In the genomic region with DNA sequence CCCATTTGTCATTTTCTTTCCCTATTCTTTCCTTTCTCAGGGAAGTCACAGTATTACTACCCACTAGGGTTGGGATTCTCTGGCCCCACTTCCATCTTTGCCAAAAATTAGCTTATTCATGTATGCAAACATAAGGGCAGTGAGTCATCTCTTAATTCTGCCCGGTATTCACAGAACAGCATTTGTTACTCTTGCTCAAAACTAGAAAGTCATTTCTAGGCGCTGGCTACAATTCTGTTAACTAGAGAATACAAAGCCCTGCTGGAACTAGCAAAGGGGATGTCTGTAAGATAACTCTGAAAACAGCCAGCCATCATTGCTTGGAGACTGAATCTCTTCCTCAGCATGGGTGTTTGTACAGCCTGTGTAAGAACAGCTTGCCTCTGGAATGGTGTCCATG, we compare ENCODE assay signal across 22 mouse cellular contexts.
DNase-seq lines count a peak whose midpoint lies in the region; ATAC-seq and TF ChIP-seq lines count a peak whose summit lies in the region.
"Had no signal": no experiment of that assay in that cellular context is flagged by ENCODE, and none has a peak within 500 bp of the region (broad histone marks: within the 10 kb centered on the region; RNA-seq: fewer than 3 reads in every experiment).

No protein-coding gene starts in this region.

- 82% methylated on average over 2 of the region's 2 CpGs for WGBS in forebrain, embryonic 11.5 days

- ATAC-seq in frontal cortex, adult (ENCODE audit: low TSS enrichment) = peak; percentile 52
- no peak for ATAC-seq in forebrain, embryonic 11.5 days (replicated peaks; ENCODE audit: low FRiP score)
- ATAC-seq: CD4-positive, CD25-positive, alpha-beta regulatory T cell, adult 4 months; forebrain, embryonic 13.5 days; forebrain, postnatal 0 days; intestine, postnatal 0 days had no signal

- in situ Hi-C loops in CH12.LX (cut with MboI; ENCODE audit: low pct_ligation_motif_present, low pct_unique_long_range_greater_than_20kb, low sequenced_read_pairs) = no loop called here

- TF ChIP-seq CTCF in CH12.LX (conservative IDR thresholded peaks at IDR 0.05 in 1 of 2, IDR thresholded peaks at IDR 0.05 in 1 of 2; ENCODE audit: low read depth in 2 of 2, low read length in 2 of 2) = no peak

- no peak overlapping the region for H3K4me3 ChIP-seq in CH12.LX (replicated peaks in 1 of 3; ENCODE audit: low read depth in 2 of 3, low read length in 2 of 3, poor library complexity in 1 of 3)
- H3K4me3 ChIP-seq in forebrain, embryonic 11.5 days (ENCODE audit: low read depth, low read length) = no peak overlapping the region
- H3K4me3 ChIP-seq: forebrain, embryonic 13.5 days; hindbrain, embryonic 12.5 days; hindbrain, embryonic 15.5 days had no signal

- no peak overlapping the region for H3K4me2 ChIP-seq in CH12.LX (ENCODE audit: insufficient read depth, low read depth, poor library complexity, severe bottlenecking)
- no peak overlapping the region for H3K4me2 ChIP-seq in forebrain, embryonic 11.5 days (ENCODE audit: low read depth, low read length, severe bottlenecking)
- H3K4me2 ChIP-seq: forebrain, embryonic 13.5 days; heart, embryonic 11.5 days; hindbrain, embryonic 12.5 days; hindbrain, embryonic 15.5 days had no signal

- peaks cover 0 to 20% of the 10 kb centered on the region in 2 experiments; a peak in 2 of 4 replicates for H3K4me1 ChIP-seq in CH12.LX (ENCODE audit: control insufficient read depth in 1 of 2, insufficient read depth in 2 of 2)
- no peaks in the 10 kb centered on the region for H3K4me1 ChIP-seq in forebrain, embryonic 11.5 days (replicated peaks; ENCODE audit: control insufficient read depth, insufficient read depth, low read length)
- H3K4me1 ChIP-seq: forebrain, embryonic 13.5 days; hindbrain, embryonic 12.5 days; hindbrain, embryonic 15.5 days had no signal

- no peak for TF ChIP-seq POLR2A in CH12.LX (IDR thresholded peaks at IDR 0.05; ENCODE audit: low read depth, low read length)

- H3K9me3 ChIP-seq in CH12.LX (replicated peaks; ENCODE audit: low read length) = no peaks in the 10 kb centered on the region
- no peaks in the 10 kb centered on the region for H3K9me3 ChIP-seq in forebrain, embryonic 11.5 days (ENCODE audit: control insufficient read depth, low read length)
- H3K9me3 ChIP-seq: forebrain, embryonic 13.5 days; hindbrain, embryonic 12.5 days; hindbrain, embryonic 15.5 days had no signal

- no peak for DNase-seq in frontal cortex, postnatal 10 days (ENCODE audit: low spot score in 2 of 2)
- peak; percentile 25 for DNase-seq in CH12.LX (ENCODE audit: extremely low read depth)
- DNase-seq in brain, adult 2 months (ENCODE audit: low read depth, low spot score) = peak; percentile 22
- DNase-seq in adrenal gland, postnatal 4 days (ENCODE audit: low spot score in 2 of 2) = no peak
- no peak for DNase-seq in forebrain, embryonic 11.5 days (ENCODE audit: low spot score)
- DNase-seq in adrenal gland, adult 2 months = no peak
- DNase-seq: adrenal gland, adult 8-10 months; adrenal gland, postnatal 25 days; cerebellum, adult 11 months; cerebellum, adult 9-11 months; cerebellum, postnatal 36 days; forebrain, postnatal 0 days; gastrocnemius, postnatal 10 days; gastrocnemius, postnatal 36 days; kidney, adult 2 months had no signal

- no peak overlapping the region for H3K9ac ChIP-seq in CH12.LX (ENCODE audit: insufficient read depth, low read depth)
- no peak overlapping the region for H3K9ac ChIP-seq in forebrain, embryonic 11.5 days (ENCODE audit: low read length)
- H3K9ac ChIP-seq: forebrain, embryonic 13.5 days; forebrain, postnatal 0 days; hindbrain, embryonic 12.5 days; hindbrain, embryonic 15.5 days had no signal

- no peak for TF ChIP-seq RAD21 in CH12.LX (IDR thresholded peaks at IDR 0.05; ENCODE audit: low read depth, low read length)

- no peaks in the 10 kb centered on the region for H3K27me3 ChIP-seq in CH12.LX (replicated peaks)
- no peaks in the 10 kb centered on the region for H3K27me3 ChIP-seq in forebrain, embryonic 11.5 days (ENCODE audit: control insufficient read depth, insufficient read depth, low read length)
- H3K27me3 ChIP-seq: forebrain, embryonic 13.5 days; hindbrain, embryonic 12.5 days; hindbrain, embryonic 15.5 days had no signal

- H3K79me2 ChIP-seq in CH12.LX (replicated peaks; ENCODE audit: control insufficient read depth, extremely low read depth, insufficient read depth, poor library complexity, severe bottlenecking) = no peaks in the 10 kb centered on the region

- H3K36me3 ChIP-seq in CH12.LX (replicated peaks in 1 of 2; ENCODE audit: control insufficient read depth in 1 of 2, insufficient read depth in 1 of 2, low read length in 1 of 2) = no peaks in the 10 kb centered on the region
- no peaks in the 10 kb centered on the region for H3K36me3 ChIP-seq in forebrain, embryonic 11.5 days (ENCODE audit: control insufficient read depth, insufficient read depth, low read length)
- H3K36me3 ChIP-seq: hindbrain, embryonic 12.5 days; hindbrain, embryonic 15.5 days had no signal

- no peak overlapping the region for H3K27ac ChIP-seq in CH12.LX (ENCODE audit: insufficient read depth, low read depth)
- H3K27ac ChIP-seq in forebrain, embryonic 11.5 days (ENCODE audit: low read depth, low read length) = no peak overlapping the region
- H3K27ac ChIP-seq: forebrain, embryonic 13.5 days; hindbrain, embryonic 12.5 days; hindbrain, embryonic 15.5 days had no signal

- TF ChIP-seq EP300 in CH12.LX (IDR thresholded peaks at IDR 0.05; ENCODE audit: low read length) = no peak

- dilution Hi-C loops in CH12.LX (cut with MboI; ENCODE audit: extremely low pct_ligation_motif_present, extremely low pct_unique_long_range_greater_than_20kb, low sequenced_read_pairs) = no loop called here

TF ChIP-seq in CH12.LX, 34 proteins besides CTCF, POLR2A, EP300 and RAD21:
- no peak for TF ChIP-seq SIN3A (IDR thresholded peaks at IDR 0.05; ENCODE audit: low read length)
- TF ChIP-seq BHLHE40 (IDR thresholded peaks at IDR 0.05; ENCODE audit: low read depth, low read length) = no peak
- no peak for TF ChIP-seq NRF1 (IDR thresholded peaks at IDR 0.05; ENCODE audit: low read depth, low read length)
- no peak for TF ChIP-seq CHD2 (IDR thresholded peaks at IDR 0.05; ENCODE audit: low read length)
- no peak for TF ChIP-seq ZNF384 (IDR thresholded peaks at IDR 0.05; ENCODE audit: low read depth, low read length)
- no peak for TF ChIP-seq KAT2A (IDR thresholded peaks at IDR 0.05; ENCODE audit: insufficient replicate concordance, low read length)
- TF ChIP-seq GABPA (IDR thresholded peaks at IDR 0.05; ENCODE audit: insufficient replicate concordance, low read depth, low read length) = no peak
- TF ChIP-seq TBP (conservative IDR thresholded peaks at IDR 0.05; ENCODE audit: low read depth, low read length) = no peak
- TF ChIP-seq ZKSCAN1 (IDR thresholded peaks at IDR 0.05; ENCODE audit: borderline replicate concordance, low read depth, low read length) = no peak
- no peak for TF ChIP-seq JUN (IDR thresholded peaks at IDR 0.05; ENCODE audit: insufficient read depth, low read depth, low read length)
- no peak for TF ChIP-seq MAFK (IDR thresholded peaks at IDR 0.05; ENCODE audit: insufficient replicate concordance, low read length)
- TF ChIP-seq MAZ (IDR thresholded peaks at IDR 0.05; ENCODE audit: low read depth, low read length) = no peak
- no peak for TF ChIP-seq JUND (conservative IDR thresholded peaks at IDR 0.05; ENCODE audit: low read depth, low read length)
- TF ChIP-seq MEF2A (IDR thresholded peaks at IDR 0.05; ENCODE audit: borderline replicate concordance, low read depth, low read length) = no peak
- no peak for TF ChIP-seq ELF1 (IDR thresholded peaks at IDR 0.05; ENCODE audit: low read depth, low read length)
- TF ChIP-seq RCOR1 (conservative IDR thresholded peaks at IDR 0.05; ENCODE audit: low read depth, low read length) = no peak
- no peak for TF ChIP-seq TCF12 (IDR thresholded peaks at IDR 0.05; ENCODE audit: low read depth, low read length)
- no peak for TF ChIP-seq ZC3H11A (IDR thresholded peaks at IDR 0.05; ENCODE audit: low read depth, low read length)
- no peak for TF ChIP-seq POLR2AphosphoS2 (IDR thresholded peaks at IDR 0.05; ENCODE audit: low read depth, low read length)

Comparison
In these comparisons a context has a peak if more than half of its experiments do, and no peak if none do; other contexts are left out.
1. DNase-seq: peak in CH12.LX (single experiment) and brain, adult 2 months (single experiment); none in frontal cortex, postnatal 10 days (0 of 2), adrenal gland, postnatal 4 days (0 of 2), forebrain, embryonic 11.5 days (single experiment) and adrenal gland, adult 2 months (single experiment).